Mouse (Mus musculus): ENCODE results near the gene Tenm4. TPM values are rescaled to one million over a fixed set of nuclear protein-coding genes. Genes with fewer than 3 reads are reported as not detected.

The Tenm4 gene
- total RNA-seq, 2 experiments from 2014 or later: 31.5 to 38.5 TPM

DNA sequence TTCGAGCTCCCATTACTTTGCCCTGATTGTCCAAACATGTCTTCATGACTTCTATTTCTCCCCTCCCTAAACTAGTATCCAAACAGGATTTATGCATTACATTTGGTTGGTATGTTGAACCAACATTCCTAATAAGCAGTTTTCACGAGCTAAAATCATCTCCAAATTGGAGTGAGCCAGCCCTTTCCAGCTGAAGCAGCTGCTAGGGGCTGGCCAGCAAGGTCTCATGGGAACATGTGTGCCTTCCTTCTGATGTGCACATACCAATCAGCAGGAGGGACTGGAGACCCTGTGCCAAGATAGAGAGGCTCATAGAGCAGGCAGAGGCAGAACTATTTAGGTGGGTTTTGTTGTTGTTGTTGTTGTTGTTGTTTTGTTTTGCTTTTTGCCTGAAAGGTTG, 69.6 kb downstream of the Tenm4 start:
- no peak for DNase-seq (ENCODE audit: low spot score in 2 of 2)

DNA sequence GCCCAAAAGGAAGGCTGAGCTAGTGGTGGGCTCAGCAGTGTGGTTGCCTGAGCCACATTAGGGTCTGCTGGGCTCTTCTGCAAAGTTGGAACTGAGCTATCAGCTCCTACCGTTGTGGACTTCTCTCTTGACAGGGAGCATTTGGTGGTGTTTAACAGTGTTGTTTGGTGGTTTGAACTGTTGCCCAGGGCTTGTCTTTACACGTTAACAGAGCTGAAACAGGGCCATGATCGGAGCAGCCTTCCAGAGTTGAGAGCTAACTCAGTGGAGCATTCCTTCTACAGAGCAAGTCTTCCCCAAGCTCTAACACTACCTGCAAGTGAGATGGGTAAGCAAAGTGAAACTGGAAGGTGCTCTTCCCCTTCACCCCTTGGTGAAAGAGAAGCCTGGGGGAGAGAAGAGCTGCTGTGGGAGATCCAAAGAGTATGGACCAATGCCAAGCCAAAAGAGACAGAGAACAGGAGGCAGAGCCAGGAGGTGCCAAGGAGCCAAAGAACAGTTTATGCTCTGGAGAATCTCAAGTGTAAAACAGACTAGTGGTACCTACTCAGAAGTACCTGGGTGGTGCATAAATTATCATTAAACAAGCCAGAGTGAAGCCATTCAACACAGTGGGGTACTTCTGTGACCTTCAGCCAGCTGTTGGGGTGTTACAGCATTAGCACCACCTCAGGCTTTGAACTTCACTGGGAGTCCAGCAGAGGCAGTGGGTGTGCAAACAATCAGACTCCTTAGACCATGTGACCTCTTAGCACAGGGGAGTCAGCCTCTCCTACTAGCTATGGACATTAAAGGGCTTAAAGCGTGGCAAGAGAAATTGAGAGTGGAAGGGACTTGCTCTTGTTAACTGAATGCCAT, 71.5 kb downstream of the Tenm4 start:
- no peak for DNase-seq (ENCODE audit: low spot score in 2 of 2)

DNA sequence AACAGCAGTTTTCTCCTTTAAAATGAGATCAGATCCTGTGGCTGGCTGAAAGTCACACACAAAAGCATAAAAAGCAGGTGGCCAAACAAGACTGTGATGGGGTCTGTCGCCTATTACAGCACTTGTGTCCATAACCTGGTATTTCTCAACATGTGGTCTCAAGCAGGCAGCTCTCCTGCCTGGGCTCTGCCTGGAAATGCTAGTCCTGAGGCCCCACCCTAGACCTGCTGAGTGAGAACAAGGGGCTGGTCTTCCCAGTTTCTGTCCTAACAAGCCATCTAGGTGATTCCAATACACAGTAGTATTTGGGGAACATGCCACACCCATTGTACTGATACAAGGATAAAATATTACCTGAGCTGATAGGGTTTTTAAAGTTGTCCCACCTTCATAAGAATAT, 73.8 kb downstream of the Tenm4 start:
- no peak for DNase-seq (ENCODE audit: low spot score in 2 of 2)

DNA sequence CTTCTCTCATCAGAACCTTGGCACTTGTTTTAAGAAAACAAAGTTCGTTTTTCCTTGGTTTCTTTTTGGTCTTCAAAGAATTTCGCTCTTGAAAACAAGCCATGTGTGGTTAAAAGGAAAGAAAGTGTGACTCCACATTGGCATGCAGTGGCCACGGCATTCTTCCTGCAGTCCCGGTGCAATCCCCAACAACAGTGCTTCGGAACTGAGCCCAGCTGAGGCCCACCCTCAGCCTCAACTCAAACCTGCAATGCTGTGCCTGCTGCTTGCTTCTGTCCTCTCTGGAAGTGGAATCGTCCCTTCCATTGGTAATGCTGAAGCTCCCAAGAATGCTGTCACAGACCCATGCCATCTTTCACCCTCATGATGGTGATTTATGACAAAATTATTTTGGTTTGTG, 88.6 kb downstream of the Tenm4 start:
- DNase-seq (ENCODE audit: low spot score in 2 of 2): no peak

DNA sequence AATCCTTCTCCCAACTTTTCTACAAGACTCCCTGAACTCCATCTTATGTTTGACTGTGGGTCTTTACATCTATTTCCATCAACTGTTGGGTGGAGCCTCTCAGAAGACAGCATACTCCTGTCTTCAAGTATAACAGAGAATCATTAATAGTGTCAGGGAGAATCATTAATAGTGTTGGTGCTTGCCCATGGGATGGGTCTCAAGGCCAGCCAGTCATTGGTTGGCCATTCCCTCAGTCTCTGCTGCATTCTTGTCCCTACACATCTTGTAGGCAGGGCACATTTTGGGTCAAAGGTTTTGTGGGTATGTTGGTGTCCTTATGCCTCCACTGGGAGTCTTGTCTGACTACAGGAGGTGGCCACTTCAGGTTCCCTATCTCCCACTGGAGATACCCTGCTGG, 91.1 kb downstream of the Tenm4 start:
- no peak for DNase-seq (ENCODE audit: low spot score in 2 of 2)

DNA sequence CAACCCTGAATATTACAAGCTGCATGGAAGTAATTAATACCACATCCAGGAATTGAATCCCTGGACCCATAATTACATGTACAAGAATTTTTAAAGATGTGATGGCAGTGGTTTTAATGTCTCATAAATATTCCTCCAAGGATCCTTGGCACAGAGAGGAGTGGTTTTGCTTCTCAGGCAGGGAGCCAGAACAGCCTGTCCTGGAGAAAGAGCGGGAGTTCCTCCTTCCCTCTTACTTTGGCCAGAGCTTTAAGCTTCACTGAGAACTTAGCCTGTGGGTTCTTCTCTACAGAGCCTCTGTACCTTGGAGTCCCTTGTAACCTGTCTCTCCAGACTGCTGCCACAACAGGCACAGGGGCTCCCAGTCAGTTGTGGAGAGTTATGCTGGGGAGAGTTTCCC, 94.9 kb downstream of the Tenm4 start:
- DNase-seq (ENCODE audit: low spot score in 2 of 2): no peak

DNA sequence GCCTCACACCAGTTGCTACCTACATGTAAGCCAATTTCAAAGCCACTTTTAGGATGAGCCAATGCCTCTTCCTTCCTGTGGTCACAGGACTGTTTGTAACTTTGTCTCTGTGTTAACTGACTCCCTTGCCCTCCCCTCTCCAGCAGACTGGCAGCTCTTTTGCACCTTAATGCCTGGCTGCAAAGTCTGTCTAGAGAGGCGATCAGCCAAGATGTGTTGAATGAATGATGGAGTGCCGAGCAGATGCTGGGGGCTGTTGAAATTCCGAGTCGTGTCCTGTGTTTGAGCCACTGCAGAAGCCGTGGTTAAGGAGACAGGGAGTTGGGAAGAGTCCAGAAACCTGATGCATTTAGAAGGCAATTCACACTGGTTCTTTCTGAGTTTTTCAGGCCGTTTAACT, 96.2 kb downstream of the Tenm4 start:
- DNase-seq (ENCODE audit: low spot score in 2 of 2): no peak

DNA sequence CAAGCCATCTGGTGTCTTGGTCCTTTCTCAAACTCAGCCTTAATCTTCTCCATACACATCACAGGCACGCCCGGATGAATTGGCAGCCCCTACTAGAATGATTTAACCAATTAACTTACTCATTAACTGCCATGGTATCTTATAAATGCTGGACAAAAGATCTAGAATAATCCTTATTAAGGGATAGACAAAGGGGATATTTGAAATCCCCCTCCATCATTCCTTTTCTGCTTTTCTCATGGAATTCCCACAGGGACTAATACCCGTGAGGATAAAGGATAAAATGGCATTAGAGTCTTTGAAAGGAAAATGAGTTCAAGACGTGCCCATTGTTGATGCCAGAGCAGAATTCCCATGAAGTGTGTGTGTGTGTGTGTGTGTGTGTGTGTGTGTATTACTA, 99.6 kb downstream of the Tenm4 start:
- no peak for DNase-seq (ENCODE audit: low spot score in 2 of 2)

DNA sequence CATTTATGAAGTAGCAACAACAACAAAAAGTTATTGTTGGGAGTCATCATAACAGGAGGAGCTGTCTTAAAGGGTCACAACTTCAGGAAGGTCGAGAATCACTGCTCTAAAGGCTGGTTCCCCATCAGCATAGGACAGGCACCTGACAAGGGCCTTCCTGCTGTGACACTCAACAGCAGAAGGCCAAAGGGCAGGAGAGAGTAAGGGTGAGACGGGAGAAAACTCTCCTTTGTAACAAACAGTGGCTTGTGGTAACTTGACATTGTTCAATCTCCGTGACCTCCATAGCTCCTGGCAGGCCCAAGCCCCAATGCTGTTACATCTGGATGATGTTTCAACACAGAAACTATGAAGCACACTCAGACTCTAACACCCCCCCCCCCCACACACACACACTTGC, 101.0 kb downstream of the Tenm4 start:
- DNase-seq (ENCODE audit: low spot score in 2 of 2): no peak

DNA sequence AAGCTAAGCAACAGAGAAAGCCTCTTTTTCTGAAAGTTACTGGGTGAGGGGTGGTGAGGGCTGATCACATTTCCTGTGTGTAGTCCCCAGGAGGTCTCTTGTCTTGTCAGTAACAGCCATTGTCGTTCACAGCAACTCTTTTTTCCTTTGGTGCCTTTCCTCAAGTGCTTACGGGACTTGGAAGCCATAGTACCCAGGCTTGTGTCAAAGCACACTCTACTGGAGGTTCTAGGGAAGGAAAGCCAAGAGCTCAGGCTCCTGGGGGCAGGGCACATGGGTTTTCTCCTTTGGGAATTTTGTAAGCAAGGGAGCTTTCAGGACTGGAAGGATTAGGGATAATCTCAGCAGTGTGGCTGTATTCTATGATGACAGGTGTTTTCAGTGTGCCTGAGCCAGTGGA, 103.4 kb downstream of the Tenm4 start:
- DNase-seq (ENCODE audit: low spot score in 2 of 2): no peak

DNA sequence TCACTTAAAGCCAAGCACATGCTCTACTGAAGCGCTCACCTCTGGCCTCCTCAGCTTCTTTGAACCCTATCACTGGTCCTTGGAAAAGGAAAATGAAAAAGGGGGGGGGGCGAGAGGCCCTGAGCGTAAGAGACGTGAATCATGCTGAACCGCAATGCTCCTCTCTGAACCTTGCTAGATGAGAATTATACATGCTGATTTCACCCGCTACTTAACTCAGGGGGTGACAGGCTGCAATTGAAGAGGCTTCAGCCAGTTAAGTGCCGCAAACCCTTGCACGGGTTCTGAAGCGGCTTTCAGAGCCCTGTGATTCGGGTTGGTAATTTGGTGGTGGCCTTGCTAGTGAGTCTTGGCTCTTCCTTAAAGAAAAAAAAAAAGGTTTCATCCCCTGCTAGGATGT, 106.5 kb downstream of the Tenm4 start:
- no peak for DNase-seq (ENCODE audit: low spot score in 2 of 2)

DNA sequence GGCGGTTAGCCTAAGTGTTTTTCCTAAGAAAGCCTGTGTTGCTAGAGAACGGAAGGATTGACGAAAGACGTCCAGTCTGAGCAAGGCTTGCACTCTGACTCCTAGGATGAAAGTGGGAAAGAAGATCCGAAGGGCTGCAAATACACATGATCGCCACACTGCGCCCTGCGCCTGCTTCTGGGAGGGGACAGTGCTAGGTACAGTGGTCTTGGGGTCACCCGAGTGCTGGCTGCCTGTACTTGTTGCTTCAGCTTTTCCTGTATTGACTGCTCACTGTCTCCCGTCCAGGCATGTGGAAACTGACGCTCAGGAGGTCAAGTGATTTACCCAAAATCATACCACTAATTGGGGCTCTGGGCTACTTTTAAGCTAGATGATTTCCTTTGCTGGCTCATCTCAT, 107.3 kb downstream of the Tenm4 start:
- DNase-seq (ENCODE audit: low spot score in 2 of 2): no peak

DNA sequence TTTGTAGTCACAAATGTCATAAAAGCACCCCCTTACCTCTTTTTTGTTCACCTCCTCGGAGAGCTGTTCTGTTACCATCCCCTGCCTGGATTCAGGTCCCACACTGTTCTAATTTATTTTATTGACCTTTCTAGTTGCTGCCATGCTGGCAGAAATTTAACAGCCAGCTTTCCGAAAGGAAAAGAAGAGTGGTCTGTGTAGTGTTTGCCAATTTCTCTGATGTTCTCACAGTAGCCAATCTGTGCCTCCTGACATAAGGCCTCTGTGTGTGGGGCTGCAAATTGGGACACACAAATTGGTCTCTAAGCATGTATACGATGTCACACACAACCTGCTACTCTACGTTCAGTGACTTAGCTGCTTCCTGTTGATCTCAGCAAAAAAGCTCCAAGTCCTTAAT, 109.7 kb downstream of the Tenm4 start:
- DNase-seq (ENCODE audit: low spot score in 2 of 2): no peak

DNA sequence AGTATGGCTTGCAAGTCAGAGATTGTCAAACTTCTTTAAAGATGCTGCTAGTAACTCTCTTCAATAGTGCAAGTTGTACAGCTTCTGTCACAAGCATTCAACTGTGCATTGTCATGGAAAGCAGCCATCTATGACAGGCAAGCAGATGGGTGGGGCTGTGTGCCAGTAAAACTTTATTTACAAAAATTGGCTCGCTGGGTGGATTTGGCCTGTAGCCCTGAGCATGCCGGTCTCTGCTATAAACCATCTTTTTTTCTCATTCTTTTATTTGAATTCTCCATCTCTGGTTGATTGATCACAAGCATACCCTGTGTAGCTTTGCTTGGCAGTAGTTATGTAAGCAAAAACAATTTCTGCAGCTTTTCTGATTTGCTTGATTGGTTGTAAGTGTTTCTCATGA, 119.5 kb downstream of the Tenm4 start:
- no peak for DNase-seq (ENCODE audit: low spot score in 2 of 2)

DNA sequence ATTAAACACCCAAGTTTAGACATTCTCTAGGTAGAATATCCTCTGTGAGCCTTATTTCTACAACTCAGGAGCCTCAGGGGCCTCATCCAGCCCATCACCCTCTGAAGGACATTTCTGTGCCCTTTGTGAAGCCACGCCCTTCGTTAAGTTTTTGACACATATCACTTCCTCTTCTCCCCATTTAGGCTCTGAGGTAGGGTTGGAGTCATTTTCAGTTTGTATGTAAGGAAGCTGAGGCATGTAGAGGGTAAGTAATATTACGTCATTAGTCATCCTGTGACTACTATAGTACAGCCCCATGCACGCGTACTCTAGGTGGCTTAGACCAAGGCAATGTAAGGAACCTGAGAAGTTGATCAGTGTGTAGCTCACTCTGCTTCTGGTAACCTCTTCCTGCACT, 124.9 kb downstream of the Tenm4 start:
- DNase-seq (ENCODE audit: low spot score in 2 of 2): no peak

DNA sequence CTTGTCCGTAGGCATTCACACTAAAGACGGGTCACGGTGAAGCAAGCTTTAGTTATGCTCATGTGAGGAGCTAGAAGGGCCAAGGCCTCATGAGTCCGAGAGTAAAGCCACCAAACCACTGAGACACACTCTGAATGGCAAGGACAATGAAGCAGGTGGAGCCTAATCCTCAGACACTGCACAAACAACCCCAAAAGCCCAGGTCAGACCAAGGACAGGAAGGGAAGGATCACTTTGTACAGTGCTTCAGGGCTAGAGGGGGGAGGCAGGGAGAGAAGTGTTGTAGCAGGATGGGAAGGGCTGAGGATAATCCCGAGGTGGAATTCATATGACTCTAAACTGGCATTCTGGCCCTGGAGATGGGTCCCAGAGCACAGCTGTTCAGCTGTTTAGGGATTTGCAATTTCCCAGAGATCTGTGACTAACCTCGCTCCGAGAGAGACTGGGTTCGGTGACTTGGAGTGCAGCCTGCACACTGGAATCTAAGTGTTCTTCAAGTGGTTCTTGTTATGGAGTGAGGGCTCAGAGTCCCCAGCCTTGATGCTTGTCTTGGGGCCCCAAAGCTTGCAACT, 129.9 kb downstream of the Tenm4 start:
- no peak for DNase-seq (ENCODE audit: low spot score in 2 of 2)

DNA sequence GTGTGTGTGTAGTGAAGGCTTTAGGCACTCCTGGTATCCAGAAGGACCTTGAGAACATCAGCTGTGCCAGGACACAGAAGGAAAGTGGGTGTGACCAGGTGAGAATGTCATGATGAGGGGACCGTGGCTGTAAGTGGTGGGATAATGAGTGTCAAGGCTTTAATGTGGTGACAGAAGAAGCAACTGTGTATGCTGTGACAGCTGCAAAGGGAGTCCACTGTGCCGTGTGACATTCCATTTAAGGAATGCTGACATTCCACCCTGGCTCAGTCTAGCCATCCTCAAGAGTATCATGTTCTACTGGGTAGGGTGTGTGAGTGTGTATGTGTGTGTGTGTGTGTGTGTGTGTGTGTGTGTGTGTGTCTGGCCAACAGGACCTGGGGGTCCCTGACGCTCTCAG, 130.8 kb downstream of the Tenm4 start:
- DNase-seq (ENCODE audit: low spot score in 2 of 2): no peak

DNA sequence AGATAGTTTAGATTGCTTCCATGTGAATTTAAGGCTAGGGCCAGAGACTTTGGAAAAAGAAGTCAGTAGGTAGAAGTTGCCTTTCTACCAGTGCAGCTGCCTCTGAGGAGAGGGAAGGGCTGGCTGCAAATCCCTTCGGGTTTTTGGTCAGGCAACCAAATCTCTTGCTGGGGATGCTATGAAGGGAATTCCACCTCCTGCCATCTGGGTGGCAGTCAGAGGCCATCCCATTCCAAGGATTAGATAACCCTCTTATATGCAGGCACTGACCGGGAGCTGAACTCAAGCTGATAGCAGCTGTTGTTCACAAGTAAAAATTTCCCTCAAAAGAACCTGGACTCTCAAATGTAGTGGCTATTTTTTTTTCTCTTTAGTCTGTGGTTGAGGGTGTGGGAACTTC, 132.9 kb downstream of the Tenm4 start:
- DNase-seq (ENCODE audit: low spot score in 2 of 2): no peak

DNA sequence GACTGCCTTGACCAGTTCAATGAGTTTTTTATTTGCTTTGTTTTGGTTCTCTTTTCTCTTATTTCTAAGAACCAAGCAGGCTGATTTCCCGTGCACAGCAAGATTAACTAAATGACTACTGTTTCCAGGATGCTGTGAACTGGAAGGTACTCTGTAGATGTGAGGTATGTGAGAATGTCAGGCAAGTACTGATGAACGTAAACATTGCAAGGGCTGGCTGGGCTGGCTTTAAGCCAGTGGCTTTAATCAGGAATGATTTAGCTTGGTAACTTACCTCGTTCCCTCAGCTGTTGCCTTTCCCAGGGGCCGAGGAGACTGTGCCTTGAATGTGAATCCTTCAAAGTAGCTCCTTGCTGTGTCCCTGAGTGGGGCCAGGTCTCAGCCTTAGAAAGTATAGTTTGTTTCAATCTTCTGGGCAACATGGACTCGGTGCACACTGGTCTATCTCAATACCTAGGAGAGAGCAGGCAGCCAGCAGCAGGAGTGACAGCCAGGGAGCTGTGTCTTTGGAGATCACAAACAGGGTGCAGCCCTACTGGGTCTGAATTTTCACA, 134.4 kb downstream of the Tenm4 start:
- no peak for DNase-seq (ENCODE audit: low spot score in 2 of 2)

DNA sequence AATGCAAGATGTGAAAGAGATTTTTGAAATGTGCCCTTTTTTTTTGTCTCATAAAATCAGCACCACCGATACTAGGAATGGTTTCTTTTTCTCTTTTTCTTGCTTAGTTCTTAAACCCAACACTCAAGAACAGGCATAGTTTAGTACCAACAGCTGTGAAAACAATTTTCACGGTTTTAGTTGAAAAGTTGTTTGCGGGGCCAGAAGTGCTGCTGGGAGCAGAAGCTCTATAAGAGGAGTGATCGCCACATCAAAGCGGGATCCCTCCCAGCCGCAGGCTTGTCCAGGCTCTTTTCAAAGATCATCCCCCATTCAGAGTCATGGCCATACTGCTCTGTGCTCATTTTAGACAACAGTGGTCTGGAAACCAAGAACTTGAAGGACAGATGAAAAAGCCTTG, 137.1 kb downstream of the Tenm4 start:
- DNase-seq (ENCODE audit: low spot score in 2 of 2): no peak

DNA sequence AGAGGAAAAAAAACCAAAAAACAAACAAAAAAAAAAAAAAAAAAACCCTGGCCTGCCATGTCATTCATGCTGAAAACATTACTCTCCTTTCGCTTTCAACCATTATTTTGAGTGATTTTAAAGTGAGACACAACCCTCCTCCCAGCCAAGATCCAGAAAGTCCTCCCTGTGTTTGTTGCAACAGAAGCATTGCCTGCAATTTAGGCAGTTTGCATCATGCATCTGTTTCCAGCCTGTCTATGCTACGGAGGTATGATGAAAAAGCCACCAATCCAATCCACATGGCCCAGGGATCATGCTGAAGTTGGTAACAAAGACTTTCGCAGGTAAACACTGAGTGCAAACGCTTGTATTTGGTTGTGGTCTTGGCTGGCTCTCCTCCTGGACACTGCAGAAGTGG, 158.3 kb downstream of the Tenm4 start:
- no peak for DNase-seq (ENCODE audit: low spot score in 2 of 2)

DNA sequence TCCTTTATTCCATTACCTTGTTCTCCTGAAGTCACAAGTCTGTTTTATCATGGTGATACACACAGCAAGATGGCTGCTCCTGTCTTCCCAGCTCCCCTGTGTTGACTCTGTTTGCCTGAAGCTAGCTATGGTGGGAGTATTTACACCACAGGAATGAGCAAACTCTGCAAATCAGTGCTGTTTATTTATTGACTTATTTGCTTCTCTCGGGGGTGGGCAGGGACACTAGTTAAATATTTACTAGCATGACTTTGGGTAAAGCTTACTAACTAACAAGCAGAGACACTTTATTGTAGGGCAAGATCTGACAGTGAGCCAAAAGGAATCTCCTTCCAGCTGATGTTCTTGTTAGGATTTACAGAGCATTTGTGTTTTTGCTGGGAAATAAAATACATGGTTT, 160.1 kb downstream of the Tenm4 start:
- DNase-seq (ENCODE audit: low spot score in 2 of 2): no peak

DNA sequence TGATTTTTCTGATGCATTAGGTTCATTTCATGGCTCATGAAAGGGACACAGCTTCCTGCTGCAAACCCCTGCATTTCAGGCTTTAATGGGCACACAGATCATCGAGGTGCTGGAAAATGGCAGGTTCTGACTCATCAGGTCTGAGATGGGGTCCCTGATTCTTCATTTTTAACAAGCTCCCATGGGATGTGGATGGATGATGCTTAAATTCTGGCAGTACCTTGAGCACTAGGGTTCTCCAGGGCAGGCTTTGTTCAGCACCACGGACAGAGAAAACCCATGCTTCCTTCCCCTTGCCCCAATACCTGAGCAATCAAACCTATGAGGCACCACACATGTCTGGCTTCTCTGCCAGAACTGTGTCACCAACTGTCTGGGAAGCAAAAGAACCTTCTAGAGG, 163.3 kb downstream of the Tenm4 start:
- no peak for DNase-seq (ENCODE audit: low spot score in 2 of 2)
